Mouse (Mus musculus) layer of hippocampus, postnatal 10 days (tissue): ENCODE results near the gene Man1a. TPM values are rescaled to one million over a fixed set of nuclear protein-coding genes. Genes with fewer than 3 reads are reported as not detected.

Source experiments
- DNase-seq, 2 experiments: peaks; one replicate each; pipeline ENCODE4 v3.0.0; 2021; ENCODE audit warnings: low spot score in 2 of 2
- total RNA-seq, 2 experiments: library from RNA; stranded (reverse); gene quantifications; 2 replicates each; pipeline ENCODE4 v1.2.3; 2021

Gene Man1a
- total RNA-seq, 2 experiments from 2014 or later = 35.6 to 38.6 TPM

- DNase-seq = no peak
Measured at GRCm38 (mm10) chr10:53925456-53925855, 151.0 kb downstream of the Man1a start.

DNA sequence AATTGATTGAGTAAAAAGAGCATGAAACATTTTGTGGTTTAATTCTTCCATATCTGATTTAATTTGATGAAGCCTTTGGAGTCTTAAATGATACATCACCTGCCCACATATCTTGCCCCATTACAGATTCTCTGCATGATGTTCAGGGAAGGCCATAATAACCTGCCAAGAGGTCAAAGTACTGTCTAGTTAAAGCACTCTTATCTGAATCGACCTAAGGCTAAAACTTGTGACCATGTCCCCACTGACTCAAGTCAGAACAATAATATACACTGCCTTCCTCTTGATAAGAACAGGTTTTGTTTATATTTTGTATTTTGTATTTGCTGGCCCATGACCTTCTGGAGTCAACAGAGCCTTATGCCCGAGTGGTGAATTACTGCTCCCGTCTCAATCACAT lies 154.2 kb downstream of the Man1a start:
- DNase-seq = no peak

GRCm38 (mm10) chr10:53917517-53917916 lies 158.9 kb downstream of the Man1a start:
- DNase-seq = no peak

GRCm38 (mm10) chr10:53915719-53916118 lies 160.7 kb downstream of the Man1a start:
- DNase-seq = no peak

GRCm38 (mm10) chr10:53914974-53915609 lies 161.3 kb downstream of the Man1a start:
- DNase-seq = no peak

- DNase-seq = no peak
Measured at GRCm38 (mm10) chr10:53913546-53914312, 162.7 kb downstream of the Man1a start.

- DNase-seq = no peak
Measured at GRCm38 (mm10) chr10:53889512-53889911, 186.9 kb downstream of the Man1a start.

DNA sequence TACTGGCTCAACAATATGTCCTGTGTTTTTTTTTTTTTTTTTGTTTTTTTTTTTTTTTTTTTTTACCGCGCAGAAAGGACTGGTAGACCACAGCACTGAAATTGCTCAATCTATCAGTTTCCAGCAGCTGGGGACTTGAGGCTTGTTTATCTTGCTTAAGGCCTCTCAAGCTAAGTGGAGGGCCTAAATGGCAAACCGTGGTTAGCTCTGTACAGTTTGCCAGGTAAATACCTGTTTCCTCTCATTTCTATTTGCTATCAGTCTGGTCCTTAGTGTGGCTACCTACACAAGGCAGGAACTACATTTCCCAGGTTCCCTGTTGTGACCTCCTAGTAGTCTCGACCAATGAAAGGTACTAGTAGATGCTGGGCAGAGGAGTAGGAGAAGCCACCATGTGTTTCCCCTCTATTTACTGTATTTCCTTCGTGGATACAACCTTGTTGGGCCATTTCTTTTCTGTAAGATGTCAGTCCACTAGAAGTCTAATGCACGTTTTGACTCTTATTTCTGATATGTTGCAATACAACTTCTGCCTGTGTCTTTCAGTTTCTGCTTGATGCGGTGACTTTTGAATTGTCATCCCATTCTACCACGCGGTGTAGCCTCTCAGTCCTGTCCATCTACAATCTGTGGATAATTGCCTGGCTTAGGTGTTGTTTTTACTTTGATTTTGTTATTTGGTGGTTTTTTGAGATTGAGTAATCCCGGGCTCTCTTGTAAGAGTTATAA lies 187.9 kb downstream of the Man1a start:
- DNase-seq = no peak

- DNase-seq = no peak
Measured at GRCm38 (mm10) chr10:53886475-53886874, 189.9 kb downstream of the Man1a start.

GRCm38 (mm10) chr10:53881310-53881709 lies 195.1 kb downstream of the Man1a start:
- no peak for DNase-seq

- no peak for DNase-seq
Measured at GRCm38 (mm10) chr10:53875896-53876295, 200.5 kb downstream of the Man1a start.

DNA sequence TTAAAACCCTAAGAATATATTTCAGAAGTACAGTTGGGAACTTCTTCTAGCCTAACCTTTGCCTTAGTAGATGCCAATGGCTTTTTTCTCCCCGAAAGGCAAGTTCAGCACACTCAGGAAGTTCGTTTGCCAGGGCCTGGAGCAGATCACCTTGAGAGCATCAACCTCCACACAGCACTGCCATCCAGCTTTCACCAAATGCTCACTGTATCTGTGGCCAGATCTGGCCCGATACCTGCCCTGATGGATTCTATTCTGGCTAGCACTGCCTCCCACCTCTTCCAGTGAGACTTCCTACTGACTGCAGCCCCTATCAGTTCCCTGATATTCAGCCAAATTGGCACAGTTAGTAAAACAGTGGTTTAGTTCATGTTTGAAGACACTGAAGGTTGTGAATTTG lies 202.2 kb downstream of the Man1a start:
- no peak for DNase-seq

DNA sequence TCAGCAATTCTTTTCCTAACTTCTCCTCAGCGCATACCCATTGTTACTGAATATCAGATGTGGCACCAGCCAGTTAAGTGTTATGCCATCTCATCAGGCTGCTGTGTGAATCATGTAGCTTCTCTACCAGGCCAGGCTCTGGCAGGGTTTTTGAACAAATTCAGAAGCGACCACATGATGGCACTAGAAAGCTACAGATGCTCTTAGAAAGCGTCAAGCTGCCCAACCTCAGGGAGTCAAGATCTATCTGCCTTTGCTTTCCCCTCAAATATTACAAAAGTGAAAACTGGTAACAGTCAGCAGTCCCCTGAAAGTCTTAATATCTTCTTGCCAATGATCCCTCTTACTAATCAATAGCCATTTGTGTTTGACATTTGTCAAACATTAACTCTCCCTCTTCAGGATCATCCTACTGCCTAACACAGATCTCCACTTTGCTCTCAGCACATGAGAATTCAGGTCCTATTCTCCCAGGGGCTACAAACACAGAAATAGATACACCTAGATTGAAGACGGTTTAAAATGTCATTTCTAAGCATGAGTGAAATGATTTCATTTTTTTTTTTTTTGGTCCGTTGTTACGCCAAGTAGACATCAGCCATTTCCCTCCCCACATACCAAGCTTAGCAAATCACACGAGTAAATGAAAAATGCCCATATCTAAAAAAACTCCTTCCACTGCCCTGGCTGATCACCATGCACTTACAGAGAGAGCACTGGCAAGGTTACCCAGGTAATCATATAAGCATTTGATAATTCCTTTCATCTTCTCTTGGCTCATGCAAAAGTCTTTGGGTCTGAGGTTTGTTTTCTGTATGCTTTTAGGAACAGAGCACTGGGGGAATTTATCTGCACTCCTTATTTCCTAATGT lies 212.7 kb downstream of the Man1a start:
- peak; percentile 60 to 73 for DNase-seq

DNA sequence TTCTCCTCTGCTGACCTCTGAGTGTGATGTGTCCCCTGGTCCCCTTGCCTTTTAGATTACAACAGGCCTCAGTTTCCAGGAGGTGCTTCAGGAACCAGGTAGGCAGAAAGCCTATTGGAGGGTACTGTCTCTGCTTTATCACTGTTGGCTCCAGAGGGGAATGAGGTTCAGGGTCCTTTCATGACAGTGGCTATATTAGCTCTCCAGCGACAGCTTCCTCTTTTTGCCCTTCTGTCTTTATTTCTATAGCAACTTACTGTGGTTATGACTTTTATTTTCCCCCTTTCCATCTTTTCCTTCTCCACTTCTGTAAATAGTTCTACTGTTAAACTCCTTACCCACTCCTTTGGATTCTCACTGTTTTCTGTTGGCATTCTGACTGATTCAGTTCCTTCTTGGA lies 216.5 kb downstream of the Man1a start:
- no peak for DNase-seq

DNA sequence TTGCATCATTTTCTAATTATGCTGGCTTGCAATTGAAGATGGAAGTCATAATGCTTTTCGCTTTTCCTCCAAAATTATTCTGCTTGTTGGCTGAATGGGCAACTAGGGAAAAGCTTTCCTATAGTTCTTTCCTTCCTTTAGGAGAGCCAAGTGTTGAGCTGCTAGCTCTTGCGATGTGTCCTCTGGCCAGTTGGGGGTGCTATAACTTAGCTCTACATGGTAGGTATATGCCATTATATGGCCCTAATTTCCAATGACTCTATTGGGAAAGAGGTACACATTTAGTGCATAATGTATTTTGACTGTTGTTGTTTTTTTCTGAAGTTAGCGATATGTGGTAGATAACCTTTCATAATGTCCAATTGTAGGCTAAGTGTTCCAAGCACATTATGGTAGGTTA lies 217.2 kb downstream of the Man1a start:
- no peak for DNase-seq
